Mouse (Mus musculus) olfactory bulb, adult 2 months (tissue): ENCODE measurements around the gene Slc24a4. TPM values are rescaled to one million over a fixed set of nuclear protein-coding genes. Genes with fewer than 3 reads are reported as not detected.

Experiments
- H3K27ac ChIP-seq: fragments of 200-500 bp; 2 replicates; pipeline ENCODE4 v1.5.1; 2012; ENCODE audit warnings: low read depth, low read length; ENCODE audit not compliant: insufficient read depth
- H3K4me1 ChIP-seq: fragments of 200-500 bp; 2 replicates; pipeline ENCODE4 v1.6.1; 2012; ENCODE audit warnings: low read length; ENCODE audit not compliant: control insufficient read depth, insufficient read depth
- H3K4me3 ChIP-seq: fragments of 200-500 bp; 2 replicates; pipeline ENCODE4 v1.5.1; 2012; ENCODE audit warnings: mild to moderate bottlenecking, low read depth, low read length, moderate library complexity; ENCODE audit not compliant: insufficient read depth
- CTCF ChIP-seq: fragments of 200-500 bp; IDR thresholded peaks from 2 replicates; pipeline ENCODE4 v1.5.1; 2012; ENCODE audit warnings: low read depth, mild to moderate bottlenecking, low read length, moderate library complexity; ENCODE audit not compliant: insufficient read depth
- POLR2A ChIP-seq: fragments of 200-500 bp; IDR thresholded peaks from 2 replicates; pipeline ENCODE4 v1.6.1; 2012; ENCODE audit warnings: mild to moderate bottlenecking, low read depth, low read length, moderate library complexity; ENCODE audit not compliant: insufficient read depth
- WGBS: fragments of 180-500 bp; shearing (Covaris S2); methylation state at CpG from one replicate; pipeline ENCODE4 v1.1.7; 2018; 5-methylcytosine and 5-hydroxymethylcytosine counted together
- polyA plus RNA-seq: library from polyadenylated mRNA; stranded (reverse); fragments of >200 nt; gene quantifications from 2 replicates; pipeline ENCODE4 v1.2.4, GENCODE M21; 2012; ENCODE audit warnings: low replicate concordance; ENCODE audit not compliant: missing spikeins, insufficient read depth, insufficient read length

Slc24a4 gene
- polyA plus RNA-seq, 1 experiment: not detected

- no peak overlapping the region for H3K4me3 ChIP-seq
- TF ChIP-seq POLR2A (no peak), CTCF (no peak)
- H3K27ac ChIP-seq: no peak overlapping the region
- 88% methylated on average over 5 of the region's 5 CpGs for WGBS
- peaks cover 15% of the 10 kb centered on the region for H3K4me1 ChIP-seq
These were observed 182.9 kb downstream of the Slc24a4 start for GRCm38 (mm10) chr12:102311454-102311853.

Other genes starting within 250 kb of the Slc24a4 start
- not detected in 2 replicates for gene Trip11, start 215.5 kb upstream of the Slc24a4 start, polyA plus RNA-seq
- not detected in 2 replicates for gene Atxn3, start 170.5 kb upstream of the Slc24a4 start, polyA plus RNA-seq
- gene Cpsf2, start 152.7 kb upstream of the Slc24a4 start, polyA plus RNA-seq: not detected in 2 replicates
- gene Rin3, start 154.3 kb downstream of the Slc24a4 start, polyA plus RNA-seq: not detected in 2 replicates